Mouse (Mus musculus) monocyte, adult 2 months (primary cell): ENCODE data around the gene Dagla.

Experiments
- DNase-seq, 2 experiments: peaks; one replicate each; pipeline ENCODE4 v3.0.0; 2022; ENCODE audit warnings: low spot score in 2 of 2, low read depth in 1 of 2

The Dagla gene

GRCm38 (mm10) chr19:10307941-10308340 lies 3.3 kb upstream of the Dagla start:
- DNase-seq = no peak

DNA sequence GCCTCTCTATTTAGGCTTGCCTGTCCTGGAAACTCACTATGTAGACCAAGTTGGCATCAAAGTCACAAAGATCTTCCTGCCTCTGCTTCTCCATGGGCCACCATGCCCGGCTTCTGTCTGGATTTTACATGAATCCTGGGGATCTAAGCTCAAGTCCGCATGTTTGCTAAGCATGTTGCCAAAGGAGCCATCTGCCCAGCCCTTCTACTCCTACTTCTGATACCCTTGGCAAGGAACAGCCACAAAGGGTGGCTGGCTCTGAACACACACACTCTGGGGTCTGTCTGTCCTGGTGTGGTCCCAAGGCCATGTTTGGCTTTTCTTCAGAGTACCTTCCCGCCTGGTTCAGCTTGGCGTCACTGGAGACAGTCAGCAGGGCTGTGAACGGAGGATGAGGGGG lies 2.7 kb upstream of the Dagla start:
- DNase-seq = no peak

DNA sequence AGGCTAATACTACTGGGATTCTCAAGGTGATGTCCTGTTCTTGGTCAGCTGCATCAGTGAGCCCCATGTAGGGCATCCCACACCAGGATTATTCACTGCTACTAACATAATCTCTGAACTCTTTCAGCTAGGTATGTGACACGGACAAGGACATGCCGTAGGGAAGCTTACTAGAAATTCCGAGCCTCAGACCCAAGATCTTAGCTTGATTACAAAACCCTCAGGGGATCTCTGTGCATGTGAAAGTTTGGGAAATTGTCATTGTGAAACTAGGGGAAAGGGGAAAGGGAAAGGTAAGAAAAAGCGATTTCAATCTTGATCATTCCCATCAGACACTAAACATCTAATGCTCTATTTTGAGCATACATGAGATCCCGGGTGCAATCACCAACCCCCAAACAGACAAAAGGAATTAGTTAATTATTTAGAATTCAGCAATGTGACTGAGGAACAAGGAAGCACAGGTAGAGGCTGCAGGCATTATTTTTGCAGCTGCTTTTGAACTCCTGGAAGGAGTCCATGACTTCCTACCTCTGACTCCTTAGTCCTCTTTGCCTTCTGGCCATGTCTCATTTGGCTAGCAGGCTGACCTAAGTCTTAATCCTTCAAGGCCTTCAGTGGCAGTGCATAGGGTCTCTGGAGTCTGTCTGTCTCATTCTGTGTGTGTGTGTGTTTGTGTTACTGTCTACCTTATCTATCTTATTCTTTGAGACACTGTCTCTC lies 2.0 kb upstream of the Dagla start:
- DNase-seq = no peak

- DNase-seq = no peak
These were observed 963 bp upstream of the Dagla start for GRCm38 (mm10) chr19:10305640-10306039.

DNA sequence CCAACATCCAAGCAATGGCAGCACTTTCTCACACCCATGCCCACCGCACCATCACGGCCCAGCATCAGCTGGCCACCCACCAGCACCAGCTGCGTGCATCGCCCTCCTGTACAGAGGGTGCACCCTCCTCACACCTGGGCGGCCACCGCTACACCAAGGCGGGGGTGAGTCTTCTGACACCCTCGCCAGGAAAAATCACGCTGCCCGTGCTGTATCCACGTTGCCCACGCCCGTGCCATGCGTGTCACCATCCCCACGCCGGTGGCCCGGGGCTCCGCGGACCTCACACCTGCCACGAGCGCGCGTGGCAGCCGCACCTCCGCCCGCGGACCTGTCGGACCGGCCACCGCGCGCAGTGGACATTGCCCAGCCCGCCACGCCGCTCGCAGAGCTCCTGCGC lies 282 bp downstream of the Dagla start:
- no peak for DNase-seq

- no peak for DNase-seq
These were observed 1.8 kb downstream of the Dagla start for GRCm38 (mm10) chr19:10302852-10303251.

GRCm38 (mm10) chr19:10301866-10302356 lies 2.8 kb downstream of the Dagla start:
- DNase-seq = no peak

DNA sequence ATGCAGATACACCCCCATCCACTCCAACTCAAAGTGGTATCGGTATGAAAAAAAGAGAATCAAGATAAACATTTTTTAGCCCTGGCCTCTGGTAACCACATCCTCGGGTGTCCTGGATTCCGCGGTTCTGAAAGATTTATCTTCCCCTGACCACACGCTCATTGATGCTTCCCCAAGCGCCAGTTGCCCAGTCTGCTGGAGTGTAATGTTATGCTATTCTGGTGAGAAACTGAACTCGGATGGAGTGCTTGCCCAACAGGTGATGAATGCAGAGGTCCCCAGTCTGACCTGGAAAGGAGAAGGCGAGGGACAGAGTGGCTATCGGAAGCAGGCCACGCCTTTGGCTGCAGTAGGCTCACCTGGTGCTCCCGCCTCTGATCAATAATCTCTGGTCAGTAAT lies 3.4 kb downstream of the Dagla start:
- no peak for DNase-seq

- DNase-seq = no peak
These were observed 3.9 kb downstream of the Dagla start for GRCm38 (mm10) chr19:10300809-10301208.

GRCm38 (mm10) chr19:10298268-10298667 lies 6.4 kb downstream of the Dagla start:
- no peak for DNase-seq

DNA sequence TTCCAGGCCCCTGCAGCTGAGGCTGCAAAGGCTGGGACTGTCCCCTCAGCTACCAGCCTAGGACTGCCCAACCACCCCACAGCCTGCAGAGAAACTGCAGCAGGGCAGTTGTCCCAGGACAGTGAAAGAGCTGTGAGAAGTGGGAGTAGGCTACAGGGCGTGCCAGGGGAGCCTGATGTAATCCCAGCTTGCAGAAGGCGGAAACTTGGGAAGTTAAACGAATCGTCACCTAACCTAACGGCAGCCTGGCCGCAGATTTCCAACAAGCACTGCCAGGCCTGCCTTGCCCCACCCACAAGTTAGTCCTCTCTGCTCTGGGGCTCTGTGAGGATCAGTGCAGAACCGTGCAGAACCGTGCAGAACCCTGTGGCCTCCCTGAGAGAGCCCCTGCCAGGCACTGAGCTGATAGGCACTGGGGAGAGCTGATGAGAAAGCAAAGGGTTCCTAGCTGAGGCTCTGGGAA lies 7.6 kb downstream of the Dagla start:
- no peak for DNase-seq

DNA sequence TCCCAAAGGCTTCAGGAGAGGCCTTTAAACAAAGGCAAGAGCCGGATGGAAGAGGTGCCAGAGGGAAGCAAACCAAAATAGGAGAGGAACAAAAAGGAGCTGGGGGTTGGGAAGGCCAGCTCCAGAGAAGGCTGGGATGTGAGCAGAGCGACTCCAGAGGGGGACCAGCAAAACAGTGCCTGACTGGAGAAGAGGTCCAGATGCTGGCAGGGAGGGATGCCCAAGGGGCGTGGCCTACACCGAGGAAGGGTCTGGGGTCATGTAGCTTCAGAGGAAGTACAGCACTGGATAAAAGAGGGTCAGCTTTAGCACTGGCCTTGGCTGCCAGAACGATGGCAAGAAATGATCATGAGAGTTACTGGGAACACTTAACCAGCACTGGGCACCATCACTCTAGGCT lies 8.4 kb downstream of the Dagla start:
- DNase-seq = no peak

DNA sequence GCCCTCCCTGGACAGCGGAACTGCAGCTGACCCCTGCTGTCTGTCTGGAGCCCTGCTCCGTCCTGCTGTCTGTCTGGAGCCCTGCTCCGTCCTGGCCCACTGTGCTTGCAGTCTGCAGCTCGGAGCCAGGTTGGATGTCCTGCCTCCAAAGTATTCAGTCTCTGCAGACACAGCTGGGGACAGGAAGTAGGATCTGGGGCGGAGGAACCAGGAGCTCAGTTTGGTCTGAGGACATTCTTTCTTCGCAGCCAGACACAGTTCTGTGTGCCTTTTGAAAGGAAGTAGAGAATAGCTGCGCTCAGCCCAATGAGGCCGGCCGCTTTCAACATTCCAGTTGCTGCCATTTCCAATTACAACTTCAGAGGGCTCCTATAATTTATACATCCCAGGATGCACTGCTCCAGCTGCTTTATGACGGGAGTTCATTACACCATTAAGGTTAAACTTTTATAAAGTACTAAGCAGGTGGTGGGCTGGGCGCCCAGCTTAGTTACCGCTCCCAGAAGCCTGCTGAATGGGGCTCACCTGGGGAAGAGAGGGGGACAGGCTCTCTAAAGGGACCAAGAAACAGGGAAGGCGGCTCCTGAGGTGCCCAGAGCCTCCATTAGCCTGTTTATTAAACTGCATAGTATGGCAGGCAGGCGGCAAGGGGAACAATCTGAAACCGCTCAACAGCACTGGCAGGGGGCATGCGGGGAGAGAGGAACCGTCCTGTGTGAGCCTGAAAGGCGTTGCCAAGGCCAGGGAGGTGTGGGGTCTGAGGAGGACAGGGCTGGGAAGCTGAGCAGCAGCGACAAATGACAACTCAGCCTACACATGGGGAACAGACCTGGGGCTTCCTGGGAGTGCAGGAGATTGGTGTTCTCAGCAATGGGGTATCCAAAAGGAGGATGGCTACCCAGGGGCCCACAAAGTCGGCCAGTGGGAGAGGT lies 9.8 kb downstream of the Dagla start:
- no peak for DNase-seq

DNA sequence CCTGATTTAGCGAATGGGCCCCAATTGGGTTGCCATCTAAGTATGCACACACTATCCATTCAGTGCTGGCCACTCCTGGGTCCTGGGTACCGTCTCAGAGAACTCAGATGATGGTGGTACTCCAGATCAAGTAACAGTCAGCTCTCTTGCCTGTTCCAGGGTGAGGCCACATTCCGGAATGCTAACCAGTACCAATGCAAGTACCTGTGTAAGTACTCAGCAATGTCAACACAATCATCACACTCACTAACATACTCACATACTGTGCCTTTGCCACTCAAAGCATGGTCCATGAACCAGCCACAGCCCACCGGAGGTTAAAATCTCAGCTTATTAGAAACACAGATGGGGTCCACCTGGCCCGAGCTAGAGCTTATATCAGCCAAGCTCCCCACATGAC lies 10.7 kb downstream of the Dagla start:
- no peak for DNase-seq

- no peak for DNase-seq
These were observed 12.7 kb downstream of the Dagla start for GRCm38 (mm10) chr19:10291896-10292490.

- peak in 1 of 2 experiments; percentile 52 for DNase-seq
These were observed 14.3 kb downstream of the Dagla start for GRCm38 (mm10) chr19:10290153-10290945.

- DNase-seq = no peak
These were observed 15.0 kb downstream of the Dagla start for GRCm38 (mm10) chr19:10289609-10290150.

DNA sequence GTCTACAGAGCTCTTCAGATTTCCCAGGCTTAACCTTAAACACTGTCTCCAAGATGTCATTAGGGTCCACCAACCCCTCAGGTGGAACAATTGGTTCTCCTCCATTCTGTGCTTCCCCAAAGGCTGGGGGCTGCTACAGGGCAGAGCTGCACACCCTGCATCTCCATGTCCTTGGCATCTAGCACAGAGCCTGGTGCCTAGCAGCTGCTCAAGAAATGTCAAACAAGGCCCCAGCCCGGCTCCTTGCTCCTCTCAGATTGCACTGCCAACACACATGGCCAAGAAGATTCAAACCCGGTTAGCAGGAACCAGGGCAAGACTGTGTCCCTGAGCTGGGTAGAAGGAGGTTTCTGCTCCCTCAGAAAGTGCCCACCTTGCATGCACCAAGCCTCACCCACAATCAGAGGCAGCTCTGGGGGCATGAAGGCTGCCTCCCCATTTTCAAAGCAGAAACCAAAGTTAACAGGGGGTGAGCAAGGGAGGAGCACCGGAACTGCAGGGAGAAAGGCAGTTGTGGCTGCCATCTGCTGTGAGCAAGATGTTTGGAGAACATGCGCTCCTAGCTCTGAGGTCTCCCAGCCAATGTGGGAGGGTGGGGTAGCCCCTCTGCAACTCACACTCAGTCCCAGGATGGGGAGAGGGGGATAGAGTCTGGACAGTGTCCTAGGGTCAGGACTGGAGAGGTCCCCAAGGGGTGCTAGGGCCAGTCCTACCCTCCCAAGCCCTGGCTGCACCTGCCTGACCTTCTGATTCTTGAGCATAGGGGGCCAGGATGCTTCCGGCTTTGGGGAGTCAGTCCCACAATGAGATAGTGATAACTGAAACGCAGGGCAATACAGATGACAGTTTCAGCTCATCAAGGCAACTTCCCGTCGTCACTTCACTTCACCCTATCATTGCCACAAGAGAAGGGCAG lies 16.3 kb downstream of the Dagla start:
- no peak for DNase-seq

DNA sequence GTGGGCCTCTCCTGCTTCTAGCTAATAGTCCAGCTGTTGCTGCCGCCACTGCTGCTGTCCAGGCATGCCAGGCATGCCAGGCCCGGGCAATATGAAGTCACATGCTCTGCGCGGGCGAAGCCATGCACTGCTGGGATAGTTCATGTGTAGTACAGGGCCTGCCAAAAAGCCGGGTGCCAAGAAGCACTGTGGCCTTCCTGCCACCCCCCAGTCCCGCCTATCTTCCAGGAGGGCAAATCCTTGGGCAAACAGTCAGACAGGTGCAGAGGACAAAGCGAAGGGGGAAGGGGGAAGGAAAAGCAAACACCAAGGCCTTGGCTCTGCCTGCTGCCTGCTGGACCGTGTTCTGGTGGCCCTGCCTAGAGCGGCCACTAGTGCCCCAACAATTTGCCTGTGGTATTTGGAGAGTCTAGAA lies 18.2 kb downstream of the Dagla start:
- no peak for DNase-seq
